Mouse (Mus musculus) CH12.LX (cell line): ENCODE results near the gene Exosc2. TPM values are rescaled to one million over a fixed set of nuclear protein-coding genes. Genes with fewer than 3 reads are reported as not detected.

Experiments used
- DNase-seq: peaks from one replicate; pipeline ENCODE4 v3.0.0-alpha.2; 2013; ENCODE audit errors: extremely low read depth
- H3K27ac ChIP-seq: 2 replicates; pipeline ENCODE4 v1.5.1; 2012; ENCODE audit warnings: low read depth, mild to moderate bottlenecking, control low read depth, moderate library complexity; ENCODE audit not compliant: insufficient read depth
- H3K27me3 ChIP-seq: replicated peaks from 2 replicates; pipeline ENCODE3; 2012; ENCODE audit warnings: inconsistent platforms
- H3K36me3 ChIP-seq, 2 experiments: replicated peaks in 1 of 2; 2 replicates each; pipeline versions ENCODE3 to v1.6.1; 2012; ENCODE audit warnings: inconsistent platforms in 1 of 2, low read length in 1 of 2, mild to moderate bottlenecking in 1 of 2, mixed read lengths in 1 of 2, moderate library complexity in 1 of 2; ENCODE audit not compliant: control insufficient read depth in 1 of 2, insufficient read depth in 1 of 2
- H3K4me1 ChIP-seq, 2 experiments: 2 replicates each; pipeline ENCODE4 v1.6.1; 2012; ENCODE audit warnings: inconsistent platforms in 1 of 2, moderate library complexity in 1 of 2; ENCODE audit not compliant: insufficient read depth in 2 of 2, control insufficient read depth in 1 of 2
- H3K4me2 ChIP-seq: 2 replicates; pipeline ENCODE4 v1.6.1; 2012; ENCODE audit warnings: low read depth, mild to moderate bottlenecking, control low read depth; ENCODE audit not compliant: poor library complexity, insufficient read depth, severe bottlenecking
- H3K4me3 ChIP-seq, 3 experiments: fragments of 150-350 bp in 1 of 3; sonication (generic) in 1 of 3; replicated peaks in 1 of 3; 2 replicates each; pipeline versions ENCODE3 to v1.5.1; 2011 to 2012; ENCODE audit warnings: low read depth in 2 of 3, low read length in 2 of 3, mild to moderate bottlenecking in 2 of 3, moderate library complexity in 2 of 3, control low read depth in 1 of 3, improper control_type of control experiment in 1 of 3, inconsistent platforms in 1 of 3, mixed read lengths in 1 of 3; ENCODE audit not compliant: poor library complexity in 1 of 3
- H3K79me2 ChIP-seq: replicated peaks from 2 replicates; pipeline ENCODE4 v1.6.1; 2012; ENCODE audit warnings: mild to moderate bottlenecking, moderate library complexity; ENCODE audit not compliant: control insufficient read depth, poor library complexity, insufficient read depth, severe bottlenecking; ENCODE audit errors: extremely low read depth
- H3K9ac ChIP-seq: 2 replicates; pipeline ENCODE4 v1.6.1; 2012; ENCODE audit warnings: low read depth, mild to moderate bottlenecking, control low read depth, moderate library complexity; ENCODE audit not compliant: insufficient read depth
- H3K9me3 ChIP-seq: replicated peaks from 2 replicates; pipeline ENCODE3; 2012; ENCODE audit warnings: low read length, inconsistent platforms, mixed read lengths
- BHLHE40 ChIP-seq: IDR thresholded peaks from 2 replicates; pipeline ENCODE4 v1.6.1; 2011; ENCODE audit warnings: mild to moderate bottlenecking, low read depth, low read length, improper control_type of control experiment
- CHD1 ChIP-seq: IDR thresholded peaks from 2 replicates; pipeline ENCODE4 v1.6.1; 2012; ENCODE audit warnings: low read depth, low read length, improper control_type of control experiment, inconsistent platforms
- CHD2 ChIP-seq: IDR thresholded peaks from 2 replicates; pipeline ENCODE4 v1.6.1; 2011; ENCODE audit warnings: low read length, improper control_type of control experiment
- CTCF ChIP-seq, 2 experiments: IDR thresholded peaks in 1 of 2; conservative IDR thresholded peaks in 1 of 2; 2 replicates each; pipeline ENCODE4 v1.5.1; 2011 to 2012; ENCODE audit warnings: low read depth in 2 of 2, low read length in 2 of 2, improper control_type of control experiment in 1 of 2, inconsistent platforms in 1 of 2, mild to moderate bottlenecking in 1 of 2, moderate library complexity in 1 of 2
- E2F4 ChIP-seq: IDR thresholded peaks from 2 replicates; pipeline ENCODE4 v1.6.1; 2011; ENCODE audit warnings: low read depth, low read length, improper control_type of control experiment; ENCODE audit not compliant: insufficient replicate concordance
- ELF1 ChIP-seq: IDR thresholded peaks from 2 replicates; pipeline ENCODE4 v1.6.1; 2014; ENCODE audit warnings: low read depth, mild to moderate bottlenecking, inconsistent platforms, low read length, improper control_type of control experiment
- GABPA ChIP-seq: IDR thresholded peaks from 2 replicates; pipeline ENCODE4 v1.6.1; 2012; ENCODE audit warnings: low read depth, low read length, improper control_type of control experiment, inconsistent platforms; ENCODE audit not compliant: insufficient replicate concordance
- IRF4 ChIP-seq: IDR thresholded peaks from 2 replicates; pipeline ENCODE4 v1.6.1; 2014; ENCODE audit warnings: low read depth, mild to moderate bottlenecking, inconsistent platforms, low read length, improper control_type of control experiment
- JUND ChIP-seq: conservative IDR thresholded peaks from 2 replicates; pipeline ENCODE4 v1.6.1; 2011; ENCODE audit warnings: low read depth, low read length, improper control_type of control experiment
- MAFK ChIP-seq: IDR thresholded peaks from 2 replicates; pipeline ENCODE4 v1.6.1; 2011; ENCODE audit warnings: low read length, improper control_type of control experiment; ENCODE audit not compliant: insufficient replicate concordance
- MAX ChIP-seq: IDR thresholded peaks from 2 replicates; pipeline ENCODE4 v1.6.1; 2011; ENCODE audit warnings: low read length, improper control_type of control experiment
- MXI1 ChIP-seq: IDR thresholded peaks from 2 replicates; pipeline ENCODE4 v1.6.1; 2011; ENCODE audit warnings: mild to moderate bottlenecking, low read depth, low read length, improper control_type of control experiment
- MYC ChIP-seq: IDR thresholded peaks from 2 replicates; pipeline ENCODE4 v1.6.1; 2011; ENCODE audit warnings: low read depth, mild to moderate bottlenecking, improper control_type of control experiment, low read length
- NRF1 ChIP-seq: IDR thresholded peaks from 2 replicates; pipeline ENCODE4 v1.6.1; 2014; ENCODE audit warnings: low read depth, mild to moderate bottlenecking, inconsistent platforms, low read length, improper control_type of control experiment, moderate library complexity
- PAX5 ChIP-seq: IDR thresholded peaks from 2 replicates; pipeline ENCODE4 v1.6.1; 2012; ENCODE audit warnings: low read length, inconsistent platforms, mixed read lengths
- POLR2A ChIP-seq: IDR thresholded peaks from 2 replicates; pipeline ENCODE4 v1.6.1; 2011; ENCODE audit warnings: low read depth, mild to moderate bottlenecking, improper control_type of control experiment, low read length
- POLR2AphosphoS2 ChIP-seq: IDR thresholded peaks from 2 replicates; pipeline ENCODE4 v1.6.1; 2011; ENCODE audit warnings: low read depth, low read length, improper control_type of control experiment
- RAD21 ChIP-seq: IDR thresholded peaks from 2 replicates; pipeline ENCODE4 v1.6.1; 2011; ENCODE audit warnings: low read depth, mild to moderate bottlenecking, low read length, improper control_type of control experiment, moderate library complexity
- SIN3A ChIP-seq: IDR thresholded peaks from 2 replicates; pipeline ENCODE4 v1.6.1; 2012; ENCODE audit warnings: low read length, improper control_type of control experiment, inconsistent platforms
- SMC3 ChIP-seq: IDR thresholded peaks from 2 replicates; pipeline ENCODE4 v1.6.1; 2011; ENCODE audit warnings: low read depth, low read length, improper control_type of control experiment
- TBP ChIP-seq: conservative IDR thresholded peaks from 2 replicates; pipeline ENCODE4 v1.6.1; 2011; ENCODE audit warnings: low read depth, low read length, improper control_type of control experiment
- UBTF ChIP-seq: IDR thresholded peaks from 2 replicates; pipeline ENCODE4 v1.6.1; 2012; ENCODE audit warnings: low read depth, mild to moderate bottlenecking, inconsistent platforms, low read length, improper control_type of control experiment, moderate library complexity
- USF1 ChIP-seq: IDR thresholded peaks from 2 replicates; pipeline ENCODE4 v1.6.1; 2014; ENCODE audit warnings: low read depth, mild to moderate bottlenecking, inconsistent platforms, low read length, improper control_type of control experiment
- USF2 ChIP-seq: conservative IDR thresholded peaks from 2 replicates; pipeline ENCODE4 v1.6.1; 2011; ENCODE audit warnings: low read depth, low read length, improper control_type of control experiment
- ZKSCAN1 ChIP-seq: IDR thresholded peaks from 2 replicates; pipeline ENCODE4 v1.6.1; 2012; ENCODE audit warnings: low read depth, inconsistent platforms, low read length, improper control_type of control experiment, borderline replicate concordance
- ZNF384 ChIP-seq: IDR thresholded peaks from 2 replicates; pipeline ENCODE4 v1.6.1; 2012; ENCODE audit warnings: low read depth, low read length, improper control_type of control experiment, inconsistent platforms
- dilution Hi-C: fragments of 300-500 bp; cut with MboI; formaldehyde crosslinking; loops from 2 replicates; pipeline ENCODE4 v1.14.3; 2020; ENCODE audit warnings: low sequenced_read_pairs; ENCODE audit not compliant: extremely low pct_unique_long_range_greater_than_20kb, extremely low pct_ligation_motif_present
- in situ Hi-C: fragments of 300-500 bp; cut with MboI; formaldehyde crosslinking; loops from 3 replicates; pipeline ENCODE4 v1.14.3; 2019; ENCODE audit warnings: low sequenced_read_pairs, low pct_ligation_motif_present, low pct_unique_long_range_greater_than_20kb, mixed read lengths
- polyA plus RNA-seq: library from polyadenylated mRNA; unstranded; fragments of >175 nt; gene quantifications from 2 replicates; pipeline ENCODE4 v1.2.1, GENCODE M21; 2012; ENCODE audit warnings: low read depth; ENCODE audit not compliant: insufficient read length
- total RNA-seq, 2 experiments: library from RNA; depleted of rRNA; stranded (reverse); fragments of 300-350 nt in 1 of 2; fragments of >200 nt in 1 of 2; gene quantifications; 2 replicates each; pipeline ENCODE4 v1.2.3; 2012 to 2014

Exosc2 gene
- total and polyA plus RNA-seq, 3 experiments = 104 to 167 (median 110) TPM

DNA sequence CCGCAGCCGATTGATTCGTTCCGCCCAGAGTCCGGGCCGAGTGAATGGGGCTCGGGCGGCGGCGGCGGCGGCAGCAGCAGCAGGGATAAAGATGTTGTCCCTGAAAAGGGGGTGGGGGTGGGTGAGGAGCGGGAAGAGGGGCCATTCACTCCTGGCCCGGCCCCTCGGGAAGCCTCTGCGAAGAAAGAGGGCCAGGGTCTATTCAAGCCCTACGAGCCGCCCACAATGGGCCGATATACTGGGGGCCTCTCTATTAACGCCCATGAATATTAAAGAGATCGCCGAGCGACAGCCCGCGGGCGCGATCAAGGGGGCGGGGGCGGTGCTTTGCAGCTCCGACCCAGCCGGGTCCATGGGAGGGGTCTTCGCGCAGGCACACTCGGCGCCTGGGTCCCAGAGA, 33.8 kb upstream of the Exosc2 start:
- Histone ChIP-seq H3K27ac (no peak overlapping the region), H3K4me1 (no peaks in the 10 kb centered on the region), H3K36me3 (no peaks in the 10 kb centered on the region)
- dilution Hi-C loops = no loop called here
- no peak for TF ChIP-seq GABPA
- no peak for TF ChIP-seq MXI1
- TF ChIP-seq BHLHE40 = no peak
- no peak for TF ChIP-seq NRF1
- no peak for TF ChIP-seq CTCF (conservative IDR thresholded peaks at IDR 0.05 in 1 of 2, IDR thresholded peaks at IDR 0.05 in 1 of 2; ENCODE audit: low read depth in 2 of 2, low read length in 2 of 2)
- TF ChIP-seq MYC = no peak
- TF ChIP-seq CHD2 = no peak
- no peak for TF ChIP-seq MAFK
- TF ChIP-seq ELF1 = no peak
- no peak for TF ChIP-seq IRF4
- no peak for TF ChIP-seq CHD1
- TF ChIP-seq, all 38 proteins: peak for 0
- H3K4me2 ChIP-seq = no peak overlapping the region
- no peak for DNase-seq
- no peak overlapping the region for H3K4me3 ChIP-seq
- in situ Hi-C loops = no loop called here
- no peak overlapping the region for H3K9ac ChIP-seq
- H3K27me3 ChIP-seq = no peaks in the 10 kb centered on the region
- H3K9me3 ChIP-seq = peaks cover 51% of the 10 kb centered on the region
- H3K79me2 ChIP-seq = no peaks in the 10 kb centered on the region

DNA sequence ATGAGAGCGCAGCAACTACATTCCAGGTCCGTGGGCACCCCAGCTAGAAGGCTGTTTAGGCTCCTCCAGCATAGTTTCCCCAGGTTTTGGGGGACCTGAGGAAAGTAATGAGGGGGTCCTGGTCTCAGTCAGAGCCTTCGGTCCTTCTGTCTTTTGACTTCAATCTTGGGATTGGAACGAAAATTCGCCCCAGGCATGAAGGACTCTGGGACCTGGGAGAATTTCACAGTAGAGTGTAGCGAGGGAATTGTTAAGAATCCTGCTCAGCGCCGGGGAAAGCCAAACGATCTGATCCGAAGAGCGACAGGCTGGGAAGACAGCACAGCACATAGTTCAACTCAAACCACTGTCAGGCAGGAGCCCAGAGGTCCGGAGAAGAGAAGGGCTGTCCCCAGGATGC, 33.2 kb upstream of the Exosc2 start:
- in situ Hi-C loops (no loop called here), dilution Hi-C loops (no loop called here)
- no peaks in the 10 kb centered on the region for H3K36me3 ChIP-seq
- H3K9ac ChIP-seq = no peak overlapping the region
- no peak for DNase-seq
- peaks cover 4% of the 10 kb centered on the region for H3K27me3 ChIP-seq
- H3K27ac ChIP-seq = no peak overlapping the region
- H3K79me2 ChIP-seq = no peaks in the 10 kb centered on the region
- no peak overlapping the region for H3K4me3 ChIP-seq
- H3K4me1 ChIP-seq = no peaks in the 10 kb centered on the region
- no peak overlapping the region for H3K4me2 ChIP-seq
- TF ChIP-seq E2F4 (no peak), UBTF (no peak), RAD21 (no peak), SIN3A (no peak), JUND (no peak), MYC (no peak), MAX (no peak), SMC3 (no peak), ZNF384 (no peak), PAX5 (no peak), CHD2 (no peak), USF1 (no peak), ELF1 (no peak), ZKSCAN1 (no peak), POLR2A (no peak), USF2 (no peak), MAFK (no peak), TBP (no peak), POLR2AphosphoS2 (no peak), IRF4 (no peak)
- peaks cover 54% of the 10 kb centered on the region for H3K9me3 ChIP-seq
